Mouse (Mus musculus) intestine, embryonic 15.5 days (tissue): ENCODE measurements around the gene Klf15. TPM values are rescaled to one million over a fixed set of nuclear protein-coding genes. Genes with fewer than 3 reads are reported as not detected.

Experiments
- ATAC-seq: fragments of 200-750 bp; cut with Nextera tagmentation; 2 replicates; pipeline ENCODE4 v1.8.0; 2017; ENCODE audit warnings: moderate TSS enrichment, moderate library complexity
- H3K27ac ChIP-seq: fragments of 300-500 bp; sonication (generic); 2 replicates; pipeline ENCODE4 v1.5.1; 2015; ENCODE audit warnings: mild to moderate bottlenecking, inconsistent platforms
- H3K27me3 ChIP-seq: fragments of 300-500 bp; sonication (generic); replicated peaks from 2 replicates; pipeline ENCODE4 v1.6.1; 2015; ENCODE audit warnings: inconsistent platforms
- H3K36me3 ChIP-seq: fragments of 300-500 bp; sonication (generic); 2 replicates; pipeline ENCODE4 v1.6.1; 2015; ENCODE audit warnings: inconsistent platforms
- H3K4me1 ChIP-seq: fragments of 300-500 bp; sonication (generic); replicated peaks from 2 replicates; pipeline ENCODE4 v1.6.1; 2015; ENCODE audit warnings: inconsistent platforms
- H3K4me2 ChIP-seq: fragments of 300-500 bp; sonication (generic); replicated peaks from 2 replicates; pipeline ENCODE4 v1.6.1; 2015; ENCODE audit warnings: mild to moderate bottlenecking, inconsistent platforms
- H3K4me3 ChIP-seq: fragments of 300-500 bp; sonication (generic); replicated peaks from 2 replicates; pipeline ENCODE4 v1.5.1; 2015; ENCODE audit warnings: inconsistent platforms
- H3K9ac ChIP-seq: fragments of 300-500 bp; sonication (generic); 2 replicates; pipeline ENCODE4 v1.6.1; 2015; ENCODE audit warnings: inconsistent platforms
- H3K9me3 ChIP-seq: fragments of 300-500 bp; sonication (generic); 2 replicates; pipeline ENCODE4 v1.6.1; 2016; ENCODE audit warnings: inconsistent platforms
- WGBS: fragments of 180-500 bp; shearing (Covaris S2); methylation state at CpG from one replicate; pipeline ENCODE4 v1.1.7; 2015; 5-methylcytosine and 5-hydroxymethylcytosine counted together
- polyA plus RNA-seq: library from polyadenylated mRNA; unstranded; fragments of >200 nt; fragmentation: Nextera tagmentation; extraction: Ambion mirVana; gene quantifications from 2 replicates; pipeline ENCODE4 v1.2.1, GENCODE M21; 2015

Gene Klf15
- polyA plus RNA-seq, 1 experiment from 2014 or later: 6.3 TPM

DNA sequence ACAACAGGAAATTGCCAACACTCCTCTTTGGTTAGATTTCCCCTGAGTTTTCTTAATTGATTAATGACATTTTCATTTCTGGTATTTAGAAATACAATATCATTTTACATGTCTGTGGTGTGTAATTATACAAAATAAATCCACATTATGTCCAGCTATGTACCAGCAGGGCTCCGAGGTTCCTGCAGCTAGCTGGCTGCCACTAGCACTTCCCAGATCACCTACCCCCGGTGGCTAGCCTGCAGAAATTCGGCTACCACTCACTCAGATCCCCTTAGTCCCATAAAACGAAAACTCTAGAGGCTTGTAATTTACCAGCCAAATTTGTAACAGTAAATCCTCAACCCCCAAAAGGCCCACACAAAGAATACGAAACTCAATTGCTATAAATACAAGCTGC, 57.0 kb downstream of the Klf15 start:
- WGBS: 46% methylated on average over 5 of the region's 5 CpGs
- Histone ChIP-seq H3K4me1 (no peaks in the 10 kb centered on the region), H3K4me2 (no peak overlapping the region), H3K27ac (no peak overlapping the region), H3K9me3 (no peaks in the 10 kb centered on the region), H3K27me3 (no peaks in the 10 kb centered on the region), H3K4me3 (no peak overlapping the region), H3K36me3 (no peaks in the 10 kb centered on the region), H3K9ac (no peak overlapping the region)
- ATAC-seq: no peak

Other genes with a start within 250 kb of the Klf15 start
- not detected in 2 replicates for gene Vmn1r53, start 238.1 kb upstream of the Klf15 start, polyA plus RNA-seq
- not detected in 2 replicates for gene Vmn1r54, start 216.3 kb upstream of the Klf15 start, polyA plus RNA-seq
- not detected in 2 replicates for gene BC048671, start 161.4 kb upstream of the Klf15 start, polyA plus RNA-seq
- 0.58 and 0.62 TPM in 2 replicates for gene Chst13, start 137.4 kb upstream of the Klf15 start, polyA plus RNA-seq
- gene Uroc1, start 129.3 kb upstream of the Klf15 start, polyA plus RNA-seq: 0.34 TPM in 2 replicates
- gene Zxdc, start 93.1 kb upstream of the Klf15 start, polyA plus RNA-seq: 7.1 and 7.3 TPM in 2 replicates
- 0.23 and 0.61 TPM in 2 replicates for gene Cfap100, start 33.8 kb upstream of the Klf15 start, polyA plus RNA-seq
- gene Aldh1l1, start 23.9 kb downstream of the Klf15 start, polyA plus RNA-seq: 17.5 and 19.8 TPM in 2 replicates
- gene Slc41a3, start 142.1 kb downstream of the Klf15 start, polyA plus RNA-seq: 5.1 and 5.7 TPM in 2 replicates